Mouse (Mus musculus): ENCODE data around the gene Arid3a. TPM values are rescaled to one million over a fixed set of nuclear protein-coding genes. Genes with fewer than 3 reads are reported as not detected.

Gene Arid3a
- total and polyA plus RNA-seq, 3 experiments, result 11.8 to 17.2 TPM; not detected in 1

GRCm38 (mm10) chr10:79931797-79932196, 5.0 kb downstream of the Arid3a start:
- TF ChIP-seq ZKSCAN1 (IDR thresholded peaks at IDR 0.05; ENCODE audit: low read depth, low read length) (no peak), TCF12 (IDR thresholded peaks at IDR 0.05; ENCODE audit: low read depth, low read length) (no peak), USF1 (IDR thresholded peaks at IDR 0.05; ENCODE audit: low read depth, low read length) (no peak), MAFK (IDR thresholded peaks at IDR 0.05; ENCODE audit: borderline replicate concordance, low read depth, low read length) (no peak), HCFC1 (IDR thresholded peaks at IDR 0.05; ENCODE audit: low read depth, low read length) (no peak), USF2 (IDR thresholded peaks at IDR 0.05; ENCODE audit: borderline replicate concordance in 1 of 2, insufficient read depth in 1 of 2, low read depth in 1 of 2, low read length in 2 of 2) (no peak), CTCF (IDR thresholded peaks at IDR 0.05 in 2 of 3, conservative IDR thresholded peaks at IDR 0.05 in 1 of 3; ENCODE audit: control insufficient read depth in 1 of 3, insufficient read depth in 1 of 3, low read depth in 2 of 3, low read length in 3 of 3, poor library complexity in 1 of 3, severe bottlenecking in 1 of 3) (no peak), ELF1 (IDR thresholded peaks at IDR 0.05; ENCODE audit: low read depth, low read length) (no peak), MXI1 (IDR thresholded peaks at IDR 0.05; ENCODE audit: low read depth, low read length) (no peak), ZC3H11A (IDR thresholded peaks at IDR 0.05; ENCODE audit: low read depth, low read length) (no peak)
- no peak overlapping the region for H3K4me3 ChIP-seq (ENCODE audit: control insufficient read depth in 1 of 2, insufficient read depth in 1 of 2, low read depth in 2 of 2, low read length in 2 of 2)
- H3K4me1 ChIP-seq (ENCODE audit: control insufficient read depth in 1 of 2, insufficient read depth in 2 of 2, low read length in 2 of 2), result no peaks in the 10 kb centered on the region
- H3K9me3 ChIP-seq (replicated peaks; ENCODE audit: insufficient read depth, low read length), result no peaks in the 10 kb centered on the region
- no peak overlapping the region for H3K9ac ChIP-seq (ENCODE audit: control insufficient read depth, low read depth, low read length, poor library complexity, severe bottlenecking)
- no peak for DNase-seq (ENCODE audit: low read depth, low spot score)
- H3K36me3 ChIP-seq (ENCODE audit: control insufficient read depth in 1 of 2, insufficient read depth in 2 of 2, low read length in 2 of 2), result no peaks in the 10 kb centered on the region
- H3K27ac ChIP-seq (ENCODE audit: control insufficient read depth, low read depth, low read length), result no peak overlapping the region
- peaks cover 9% of the 10 kb centered on the region for H3K79me2 ChIP-seq (ENCODE audit: control insufficient read depth, insufficient read depth, low read length, poor library complexity)
- H3K27me3 ChIP-seq (ENCODE audit: control insufficient read depth in 1 of 2, insufficient read depth in 2 of 2, low read length in 2 of 2), result no peaks in the 10 kb centered on the region

- Histone ChIP-seq H3K27me3 (ENCODE audit: control insufficient read depth in 1 of 2, insufficient read depth in 2 of 2, low read length in 2 of 2) (no peaks in the 10 kb centered on the region), H3K27ac (ENCODE audit: control insufficient read depth, low read depth, low read length) (no peak overlapping the region), H3K4me3 (ENCODE audit: control insufficient read depth in 1 of 2, insufficient read depth in 1 of 2, low read depth in 2 of 2, low read length in 2 of 2) (no peak overlapping the region), H3K36me3 (ENCODE audit: control insufficient read depth in 1 of 2, insufficient read depth in 2 of 2, low read length in 2 of 2) (no peaks in the 10 kb centered on the region), H3K9ac (ENCODE audit: control insufficient read depth, low read depth, low read length, poor library complexity, severe bottlenecking) (no peak overlapping the region), H3K9me3 (replicated peaks; ENCODE audit: insufficient read depth, low read length) (no peaks in the 10 kb centered on the region), H3K4me1 (ENCODE audit: control insufficient read depth in 1 of 2, insufficient read depth in 2 of 2, low read length in 2 of 2) (no peaks in the 10 kb centered on the region), H3K79me2 (ENCODE audit: control insufficient read depth, insufficient read depth, low read length, poor library complexity) (peaks cover 3% of the 10 kb centered on the region; the same call in 1 of the 2 replicates)
- DNase-seq (ENCODE audit: low read depth, low spot score), result no peak
- TF ChIP-seq RCOR1 (IDR thresholded peaks at IDR 0.05; ENCODE audit: low read depth, low read length), result no peak
- no peak for TF ChIP-seq JUND (IDR thresholded peaks at IDR 0.05; ENCODE audit: low read depth, low read length)
- no peak for TF ChIP-seq UBTF (IDR thresholded peaks at IDR 0.05; ENCODE audit: borderline replicate concordance, insufficient read depth, low read depth, low read length)
- TF ChIP-seq ELF1 (IDR thresholded peaks at IDR 0.05; ENCODE audit: low read depth, low read length), result no peak
- TF ChIP-seq NRF1 (IDR thresholded peaks at IDR 0.05; ENCODE audit: insufficient read depth, low read depth, low read length, poor library complexity, severe bottlenecking), result no peak
- TF ChIP-seq E2F4 (IDR thresholded peaks at IDR 0.05; ENCODE audit: borderline replicate concordance, low read depth, low read length), result no peak
- TF ChIP-seq USF1 (IDR thresholded peaks at IDR 0.05; ENCODE audit: low read depth, low read length), result no peak
- no peak for TF ChIP-seq TBP (IDR thresholded peaks at IDR 0.05; ENCODE audit: low read depth, low read length)
- TF ChIP-seq KAT2A (conservative IDR thresholded peaks at IDR 0.05; ENCODE audit: low read depth, low read length), result no peak
- TF ChIP-seq MAX (IDR thresholded peaks at IDR 0.05; ENCODE audit: low read length), result no peak
- TF ChIP-seq MAZ (IDR thresholded peaks at IDR 0.05; ENCODE audit: low read depth, low read length), result no peak
- TF ChIP-seq ZC3H11A (IDR thresholded peaks at IDR 0.05; ENCODE audit: low read depth, low read length), result no peak
These were observed 5.9 kb downstream of the Arid3a start for GRCm38 (mm10) chr10:79932736-79933135.
